Mouse (Mus musculus) embryonic fibroblast, embryonic 13.5 days (primary cell): ENCODE measurements around the gene Snx14. TPM values are rescaled to one million over a fixed set of nuclear protein-coding genes. Genes with fewer than 3 reads are reported as not detected.

ENCODE experiments used
- H3K27ac ChIP-seq: 2 replicates; pipeline ENCODE4 v1.5.1; 2012; ENCODE audit warnings: low read length, control low read depth, inconsistent platforms; ENCODE audit not compliant: insufficient read depth
- H3K4me1 ChIP-seq: 2 replicates; pipeline ENCODE4 v1.6.1; 2011; ENCODE audit warnings: low read length; ENCODE audit not compliant: control insufficient read depth, insufficient read depth
- H3K4me3 ChIP-seq: 2 replicates; pipeline ENCODE4 v1.5.1; 2011; ENCODE audit warnings: mild to moderate bottlenecking, control low read depth, low read length; ENCODE audit not compliant: insufficient read depth
- CTCF ChIP-seq: IDR thresholded peaks from 2 replicates; pipeline ENCODE4 v1.5.1; 2011; ENCODE audit warnings: mild to moderate bottlenecking, control low read depth, low read length, moderate library complexity, borderline replicate concordance; ENCODE audit not compliant: insufficient read depth
- POLR2A ChIP-seq: IDR thresholded peaks from 2 replicates; pipeline ENCODE4 v1.6.1; 2011; ENCODE audit warnings: low read depth, mild to moderate bottlenecking, control low read depth, low read length, moderate library complexity
- polyA plus RNA-seq: library from polyadenylated mRNA; stranded (reverse); fragments of >200 nt; gene quantifications from 2 replicates; pipeline ENCODE4 v1.2.4, GENCODE M21; 2011; ENCODE audit warnings: low read depth; ENCODE audit not compliant: missing spikeins, insufficient read length

The Snx14 gene
- polyA plus RNA-seq, 1 experiment, result 34.3 TPM

- Histone ChIP-seq H3K27ac (no peak overlapping the region), H3K4me1 (peaks cover 1% of the 10 kb centered on the region; the same call in 1 of the 2 replicates), H3K4me3 (no peak overlapping the region)
- no peak for TF ChIP-seq CTCF
- no peak for TF ChIP-seq POLR2A
Measured at GRCm38 (mm10) chr9:88367751-88368150, 71.0 kb downstream of the Snx14 start.

- Histone ChIP-seq H3K27ac (no peak overlapping the region), H3K4me3 (no peak overlapping the region), H3K4me1 (no peaks in the 10 kb centered on the region)
- TF ChIP-seq CTCF (no peak), POLR2A (no peak)
Measured at GRCm38 (mm10) chr9:88367322-88367721, 71.4 kb downstream of the Snx14 start.

DNA sequence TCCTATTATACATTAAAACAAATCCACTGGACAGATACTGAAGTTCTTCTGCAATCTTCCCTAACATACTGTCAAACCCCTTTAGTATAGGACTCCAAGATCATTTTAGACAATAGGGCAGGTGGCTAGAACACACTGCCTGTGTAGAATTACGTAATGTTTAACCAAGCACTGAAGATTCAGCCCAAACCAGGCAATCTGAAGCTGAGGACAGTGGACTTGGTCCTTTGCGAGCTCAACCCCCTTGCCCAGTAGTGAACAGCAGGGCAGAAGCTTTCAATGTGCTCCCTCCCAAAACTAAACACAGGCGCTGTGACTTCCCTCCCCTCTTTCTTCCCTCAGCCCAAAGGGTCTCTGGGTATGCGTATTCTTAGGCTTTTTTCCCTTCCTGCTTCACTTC lies 71.9 kb downstream of the Snx14 start:
- Histone ChIP-seq H3K27ac (no peak overlapping the region), H3K4me3 (no peak overlapping the region), H3K4me1 (no peaks in the 10 kb centered on the region)
- TF ChIP-seq POLR2A (no peak), CTCF (no peak)

GRCm38 (mm10) chr9:88366308-88366707 lies 72.5 kb downstream of the Snx14 start:
- TF ChIP-seq CTCF (no peak), POLR2A (no peak)
- H3K27ac ChIP-seq, result no peak overlapping the region
- H3K4me3 ChIP-seq, result no peak overlapping the region
- H3K4me1 ChIP-seq, result no peaks in the 10 kb centered on the region

DNA sequence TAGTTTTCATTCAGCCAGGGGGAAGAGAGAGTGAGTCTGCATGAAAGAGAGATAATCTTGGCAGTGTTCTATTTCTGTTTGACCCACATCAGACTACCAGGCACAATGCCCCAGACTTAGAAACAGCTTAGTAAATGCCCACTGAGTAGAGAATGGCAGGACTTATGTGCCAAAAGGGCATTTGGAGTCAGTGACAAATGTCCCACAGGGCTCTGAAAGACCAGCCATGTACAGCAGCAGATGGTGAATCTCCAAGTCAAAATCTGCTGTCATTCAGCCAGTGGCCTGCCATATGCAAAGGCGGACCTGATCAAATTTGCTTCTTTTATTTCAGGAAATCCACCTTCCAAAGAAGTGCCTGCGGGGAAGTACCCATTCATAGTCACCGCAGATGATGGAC lies 75.7 kb downstream of the Snx14 start:
- no peak overlapping the region for H3K4me3 ChIP-seq
- H3K4me1 ChIP-seq, result no peaks in the 10 kb centered on the region
- TF ChIP-seq CTCF (no peak), POLR2A (no peak)
- no peak overlapping the region for H3K27ac ChIP-seq

DNA sequence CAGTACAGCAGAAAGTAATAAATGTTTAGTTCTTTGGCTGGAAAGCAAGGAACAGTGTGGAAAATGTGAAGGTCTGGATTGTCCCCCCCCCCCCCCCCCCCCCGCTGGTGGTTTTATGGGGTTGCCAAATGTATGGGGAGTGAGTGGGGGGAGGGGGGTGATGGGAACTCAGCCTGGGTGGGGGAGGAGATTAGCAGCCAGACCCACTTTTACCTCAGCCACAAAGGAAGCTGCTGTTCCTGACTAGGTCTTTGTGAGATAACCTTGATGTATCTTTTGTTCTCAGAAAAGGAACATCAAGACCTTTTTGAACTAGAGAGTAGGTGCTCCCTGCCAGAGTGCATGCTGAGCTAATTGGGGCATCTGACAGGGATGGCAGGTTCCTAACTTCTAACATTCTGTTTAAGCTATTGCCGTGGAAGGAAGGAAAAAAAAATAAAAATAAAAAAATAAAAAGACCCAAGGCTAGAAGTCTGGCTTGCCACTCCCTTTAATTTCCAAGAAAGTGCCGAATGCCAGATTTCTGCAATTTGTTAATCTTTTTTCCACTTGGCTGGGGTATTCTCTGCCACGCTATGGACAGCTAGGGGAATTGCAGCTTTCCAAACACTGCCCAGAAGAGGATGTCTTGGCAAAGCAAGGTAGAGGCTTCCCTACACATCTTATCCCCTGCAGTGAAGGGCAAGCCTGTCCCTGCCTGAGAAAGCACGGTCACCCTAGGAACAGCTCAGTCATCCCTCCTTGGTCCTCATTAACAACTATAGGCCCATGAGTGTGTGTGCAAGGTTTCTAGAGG lies 76.5 kb downstream of the Snx14 start:
- no peak for TF ChIP-seq POLR2A
- no peak for TF ChIP-seq CTCF
- Histone ChIP-seq H3K27ac (0 out of 2 replicates have a peak overlapping the region, but pooled peaks have one; percentile 16), H3K4me3 (no peak overlapping the region), H3K4me1 (0 out of 2 replicates have a peak, but pooled peaks cover 2% of the 10 kb centered on the region)

DNA sequence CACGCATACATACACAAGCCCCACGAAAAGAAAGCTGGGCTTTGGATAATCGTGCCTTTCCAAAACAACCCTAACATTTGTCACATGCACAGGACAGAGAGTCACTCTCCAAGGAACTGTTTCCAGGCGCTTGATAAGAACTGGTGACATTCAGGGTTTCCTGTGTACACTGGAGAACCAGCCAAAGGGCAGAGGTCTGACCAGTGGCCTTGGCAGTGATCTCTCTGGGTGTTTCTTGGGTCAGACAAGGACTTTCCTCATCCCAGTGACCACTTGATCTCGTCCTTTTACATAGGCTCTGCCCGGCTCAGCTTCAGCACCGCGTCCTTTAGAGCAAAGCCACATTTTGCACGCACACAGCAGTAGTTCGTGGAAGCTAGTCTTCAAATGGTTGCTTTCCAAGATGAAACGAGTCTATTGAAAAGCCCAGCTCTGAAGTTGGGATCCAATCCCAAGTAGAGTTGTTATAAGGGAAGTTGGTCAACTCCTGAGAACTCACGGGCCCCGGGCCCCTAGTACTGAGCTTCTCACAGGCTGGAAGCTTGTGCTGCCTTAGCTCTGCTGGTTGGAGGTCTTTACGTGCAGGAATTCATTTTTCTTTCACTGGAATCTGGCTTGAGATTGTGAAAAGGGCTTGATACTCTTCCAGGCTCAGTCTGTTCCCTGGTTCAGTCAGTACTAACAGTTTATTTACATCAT lies 77.4 kb downstream of the Snx14 start:
- no peak overlapping the region for H3K4me3 ChIP-seq
- no peak for TF ChIP-seq CTCF
- TF ChIP-seq POLR2A, result no peak
- H3K4me1 ChIP-seq, result 0 out of 2 replicates have a peak, but pooled peaks cover 3% of the 10 kb centered on the region
- H3K27ac ChIP-seq, result no peak overlapping the region

DNA sequence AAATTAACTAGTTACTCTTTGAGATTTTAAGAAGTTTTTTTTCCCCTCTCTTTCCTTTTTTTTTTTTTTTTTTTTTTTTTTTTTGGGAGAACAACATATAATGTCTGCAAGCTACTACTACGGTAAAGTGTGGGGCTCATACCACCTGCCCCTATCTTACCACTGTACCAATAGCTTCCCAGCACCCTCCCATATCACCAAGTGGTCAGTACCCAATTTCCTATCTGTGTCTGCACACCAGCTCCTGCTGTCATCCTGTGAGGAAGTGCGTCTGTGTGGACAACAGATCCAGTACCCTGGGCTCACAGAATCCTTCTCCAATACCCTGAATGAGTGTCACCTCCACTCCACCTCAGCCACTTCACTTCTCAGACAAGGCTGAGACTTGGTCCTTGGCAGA lies 79.6 kb downstream of the Snx14 start:
- H3K4me1 ChIP-seq, result 0 out of 2 replicates have a peak, but pooled peaks cover 3% of the 10 kb centered on the region
- H3K4me3 ChIP-seq, result no peak overlapping the region
- TF ChIP-seq CTCF, result no peak
- TF ChIP-seq POLR2A, result no peak
- no peak overlapping the region for H3K27ac ChIP-seq

- TF ChIP-seq POLR2A, result no peak
- TF ChIP-seq CTCF, result no peak
- no peak overlapping the region for H3K4me3 ChIP-seq
Measured at GRCm38 (mm10) chr9:88357173-88357572, 81.6 kb downstream of the Snx14 start.

GRCm38 (mm10) chr9:88353459-88353858 lies 85.3 kb downstream of the Snx14 start:
- H3K27ac ChIP-seq, result no peak overlapping the region
- H3K4me3 ChIP-seq, result no peak overlapping the region
- 0 out of 2 replicates have a peak, but pooled peaks cover 3% of the 10 kb centered on the region for H3K4me1 ChIP-seq
- no peak for TF ChIP-seq CTCF
- no peak for TF ChIP-seq POLR2A

More at GRCm38 (mm10) chr9:88357173-88357572, 81.6 kb downstream of the Snx14 start:
- no peak overlapping the region; the same call in 1 of the 2 replicates for H3K27ac ChIP-seq
- H3K4me1 ChIP-seq, result 0 out of 2 replicates have a peak, but pooled peaks cover 3% of the 10 kb centered on the region
